Mouse (Mus musculus): ENCODE data around the gene Birc6.

- no peak for TF ChIP-seq CTCF (IDR thresholded peaks at IDR 0.05; ENCODE audit: extremely low read depth, insufficient read depth, insufficient read length, insufficient replicate concordance)
- TF ChIP-seq POLR2A (IDR thresholded peaks at IDR 0.05; ENCODE audit: low read depth, low read length), result no peak
Measured at GRCm38 (mm10) chr17:74489901-74490220, 38.2 kb upstream of the Birc6 start.

Measured in spleen, adult 2 months (tissue).